Mouse (Mus musculus) gastrocnemius, postnatal 10 days (tissue): ENCODE data around the gene Gm15128. TPM values are rescaled to one million over a fixed set of nuclear protein-coding genes. Genes with fewer than 3 reads are reported as not detected.
"Not testable (repeated sequence)": the region's sequence is repeated elsewhere in the genome, so short reads cannot be mapped to it uniquely, and the experiment has no call there.

Source experiments
- DNase-seq: peaks from one replicate; pipeline ENCODE4 v3.0.0; 2021; ENCODE audit warnings: mixed read lengths
- long read RNA-seq, 2 experiments: library from polyadenylated mRNA; stranded (forward); transcript quantifications; one replicate each; pipeline ENCODE4 v2.0.0; 2021
- total RNA-seq, 2 experiments: library from RNA; stranded (reverse); gene quantifications; 2 replicates each; pipeline ENCODE4 v1.2.3; 2021

The Gm15128 gene
- total RNA-seq: not detected
- long read RNA-seq, experiment 1: 0 reads
- long read RNA-seq, experiment 2: 0 reads

- not testable (repeated sequence) for DNase-seq
Observed at GRCm38 (mm10) chrX:147765691-147766090, at the start of gene Gm15128. Gm15128 (plus strand) TSS chrX:147765991.

Other genes with a start within 250 kb of the Gm15128 start
- gene Lrch2, start 211.9 kb upstream of the Gm15128 start, total RNA-seq: 1 to 10 TPM; 4.3 to 4.6 TPM
- not detected for gene Gm15080, start 227.0 kb downstream of the Gm15128 start, total RNA-seq